Mouse (Mus musculus): ENCODE measurements at regions not wholly inside any gene's neighbourhood (a gene's known extent, or its start where the extent isn't known, plus 50 kb on each side); places are given as distances from the start of the nearest gene placed in this dataset.
A peak's percentile ranks its signal among the peaks of the same experiment; 100 is the strongest.

GRCm38 (mm10) chr3:148641581-148641980 lies 348.8 kb downstream of the Adgrl2 start:
- ATAC-seq (ENCODE audit: low FRiP score, low read depth) (peak; percentile 41; the same call in 1 of the 2 replicates), DNase-seq (ENCODE audit: low spot score) (peak; percentile 71)
- Histone ChIP-seq H3K27ac (replicated peaks; ENCODE audit: low read depth, low read length) (peak overlapping the region; percentile 22; the same call in 1 of the 2 replicates), H3K9ac (ENCODE audit: low read depth, low read length, severe bottlenecking) (no peak overlapping the region), H3K4me2 (replicated peaks; ENCODE audit: low read depth, low read length, severe bottlenecking) (no peak overlapping the region), H3K36me3 (ENCODE audit: control insufficient read depth, insufficient read depth, low read length) (no peaks in the 10 kb centered on the region), H3K4me1 (ENCODE audit: control insufficient read depth, insufficient read depth, low read length) (peaks cover 15% of the 10 kb centered on the region), H3K4me3 (replicated peaks; ENCODE audit: low read length) (no peak overlapping the region), H3K9me3 (ENCODE audit: control insufficient read depth, low read length) (no peaks in the 10 kb centered on the region), H3K27me3 (ENCODE audit: control insufficient read depth, insufficient read depth, low read length) (no peaks in the 10 kb centered on the region)
- TF ChIP-seq POLR2A (IDR thresholded peaks at IDR 0.05; ENCODE audit: borderline replicate concordance, extremely low read depth, insufficient read depth, insufficient read length) = no peak
- WGBS = 32% methylated on average over 3 of the region's 3 CpGs

- Histone ChIP-seq H3K9me3 (ENCODE audit: control insufficient read depth, low read length) (no peaks in the 10 kb centered on the region), H3K27me3 (ENCODE audit: control insufficient read depth, insufficient read depth, low read length) (no peaks in the 10 kb centered on the region), H3K27ac (replicated peaks; ENCODE audit: low read depth, low read length) (no peak overlapping the region), H3K36me3 (ENCODE audit: control insufficient read depth, insufficient read depth, low read length) (no peaks in the 10 kb centered on the region), H3K4me2 (replicated peaks; ENCODE audit: low read depth, low read length, severe bottlenecking) (no peak overlapping the region), H3K4me1 (ENCODE audit: control insufficient read depth, insufficient read depth, low read length) (peaks cover 15% of the 10 kb centered on the region), H3K9ac (ENCODE audit: low read depth, low read length, severe bottlenecking) (no peak overlapping the region), H3K4me3 (replicated peaks; ENCODE audit: low read length) (no peak overlapping the region)
- WGBS = 5% methylated on average over 3 of the region's 3 CpGs
- no peak for TF ChIP-seq POLR2A (IDR thresholded peaks at IDR 0.05; ENCODE audit: borderline replicate concordance, extremely low read depth, insufficient read depth, insufficient read length)
- ATAC-seq (ENCODE audit: low FRiP score, low read depth) (peak; percentile 34; the same call in 1 of the 2 replicates), DNase-seq (ENCODE audit: low spot score) (peak; percentile 77)
Observed at GRCm38 (mm10) chr3:148640680-148641101, 349.7 kb downstream of the Adgrl2 start.

- WGBS = 75% methylated on average over 4 of the region's 4 CpGs
- DNase-seq (ENCODE audit: low spot score) = no peak
- H3K9me3 ChIP-seq (ENCODE audit: control insufficient read depth, low read length) = no peaks in the 10 kb centered on the region
Observed at GRCm38 (mm10) chr3:148635101-148635500, 355.3 kb downstream of the Adgrl2 start.

GRCm38 (mm10) chr3:148634352-148634751 lies 356.0 kb downstream of the Adgrl2 start:
- no peaks in the 10 kb centered on the region for H3K9me3 ChIP-seq (ENCODE audit: control insufficient read depth, low read length)
- no peak overlapping the region for H3K9ac ChIP-seq (ENCODE audit: low read depth, low read length, severe bottlenecking)
- H3K4me1 ChIP-seq (ENCODE audit: control insufficient read depth, insufficient read depth, low read length) = peaks cover 21% of the 10 kb centered on the region
- no peak overlapping the region for H3K4me2 ChIP-seq (replicated peaks; ENCODE audit: low read depth, low read length, severe bottlenecking)
- ATAC-seq (ENCODE audit: low FRiP score, low read depth) (no peak), DNase-seq (ENCODE audit: low spot score) (no peak)
- TF ChIP-seq POLR2A (IDR thresholded peaks at IDR 0.05; ENCODE audit: borderline replicate concordance, extremely low read depth, insufficient read depth, insufficient read length) = no peak
- no peak overlapping the region for H3K27ac ChIP-seq (replicated peaks; ENCODE audit: low read depth, low read length)
- WGBS = 51% methylated on average over 3 of the region's 3 CpGs
- H3K4me3 ChIP-seq (replicated peaks; ENCODE audit: low read length) = no peak overlapping the region
- no peaks in the 10 kb centered on the region for H3K36me3 ChIP-seq (ENCODE audit: control insufficient read depth, insufficient read depth, low read length)
- H3K27me3 ChIP-seq (ENCODE audit: control insufficient read depth, insufficient read depth, low read length) = no peaks in the 10 kb centered on the region

More at GRCm38 (mm10) chr3:148635101-148635500, 355.3 kb downstream of the Adgrl2 start:
- H3K4me2 ChIP-seq (replicated peaks; ENCODE audit: low read depth, low read length, severe bottlenecking) = no peak overlapping the region
- H3K4me1 ChIP-seq (ENCODE audit: control insufficient read depth, insufficient read depth, low read length) = peaks cover 21% of the 10 kb centered on the region
- no peak overlapping the region for H3K4me3 ChIP-seq (replicated peaks; ENCODE audit: low read length)
- H3K36me3 ChIP-seq (ENCODE audit: control insufficient read depth, insufficient read depth, low read length) = no peaks in the 10 kb centered on the region
- no peaks in the 10 kb centered on the region for H3K27me3 ChIP-seq (ENCODE audit: control insufficient read depth, insufficient read depth, low read length)
- no peak for ATAC-seq (ENCODE audit: low FRiP score, low read depth)
- no peak for TF ChIP-seq POLR2A (IDR thresholded peaks at IDR 0.05; ENCODE audit: borderline replicate concordance, extremely low read depth, insufficient read depth, insufficient read length)
- H3K9ac ChIP-seq (ENCODE audit: low read depth, low read length, severe bottlenecking) = no peak overlapping the region
- H3K27ac ChIP-seq (replicated peaks; ENCODE audit: low read depth, low read length) = no peak overlapping the region

- Histone ChIP-seq H3K27ac (replicated peaks; ENCODE audit: low read depth, low read length) (no peak overlapping the region), H3K4me1 (ENCODE audit: control insufficient read depth, insufficient read depth, low read length) (peaks cover 21% of the 10 kb centered on the region), H3K27me3 (ENCODE audit: control insufficient read depth, insufficient read depth, low read length) (no peaks in the 10 kb centered on the region), H3K4me3 (replicated peaks; ENCODE audit: low read length) (no peak overlapping the region), H3K4me2 (replicated peaks; ENCODE audit: low read depth, low read length, severe bottlenecking) (no peak overlapping the region), H3K9me3 (ENCODE audit: control insufficient read depth, low read length) (no peaks in the 10 kb centered on the region), H3K9ac (ENCODE audit: low read depth, low read length, severe bottlenecking) (no peak overlapping the region), H3K36me3 (ENCODE audit: control insufficient read depth, insufficient read depth, low read length) (no peaks in the 10 kb centered on the region)
- no peak for ATAC-seq (ENCODE audit: low FRiP score, low read depth)
- 97% methylated on average over 6 of the region's 6 CpGs for WGBS
- no peak for DNase-seq (ENCODE audit: low spot score)
- no peak for TF ChIP-seq POLR2A (IDR thresholded peaks at IDR 0.05; ENCODE audit: borderline replicate concordance, extremely low read depth, insufficient read depth, insufficient read length)
Observed at GRCm38 (mm10) chr3:148633291-148633690, 357.1 kb downstream of the Adgrl2 start.

GRCm38 (mm10) chr3:148632449-148632848 lies 357.9 kb downstream of the Adgrl2 start:
- Histone ChIP-seq H3K27ac (replicated peaks; ENCODE audit: low read depth, low read length) (no peak overlapping the region), H3K4me3 (replicated peaks; ENCODE audit: low read length) (no peak overlapping the region), H3K36me3 (ENCODE audit: control insufficient read depth, insufficient read depth, low read length) (no peaks in the 10 kb centered on the region), H3K9me3 (ENCODE audit: control insufficient read depth, low read length) (no peaks in the 10 kb centered on the region), H3K27me3 (ENCODE audit: control insufficient read depth, insufficient read depth, low read length) (no peaks in the 10 kb centered on the region), H3K4me2 (replicated peaks; ENCODE audit: low read depth, low read length, severe bottlenecking) (no peak overlapping the region), H3K4me1 (ENCODE audit: control insufficient read depth, insufficient read depth, low read length) (peaks cover 21% of the 10 kb centered on the region), H3K9ac (ENCODE audit: low read depth, low read length, severe bottlenecking) (no peak overlapping the region)
- 53% methylated on average over 2 of the region's 2 CpGs for WGBS
- no peak for TF ChIP-seq POLR2A (IDR thresholded peaks at IDR 0.05; ENCODE audit: borderline replicate concordance, extremely low read depth, insufficient read depth, insufficient read length)
- ATAC-seq (ENCODE audit: low FRiP score, low read depth) = no peak
- DNase-seq (ENCODE audit: low spot score) = no peak
